Mouse (Mus musculus) heart, embryonic 15.5 days (tissue): ENCODE results near the gene Ltbp2. TPM values are rescaled to one million over a fixed set of nuclear protein-coding genes. Genes with fewer than 3 reads are reported as not detected.

Experiments
- ATAC-seq: fragments of 200-750 bp; cut with Nextera tagmentation; replicated peaks from 2 replicates; pipeline ENCODE4 v1.8.0; 2017; ENCODE audit warnings: low read depth, moderate TSS enrichment; ENCODE audit not compliant: insufficient number of reproducible peaks, insufficient read depth, low FRiP score
- H3K27ac ChIP-seq: fragments of 300-500 bp; sonication (generic); 2 replicates; pipeline ENCODE4 v1.5.1; 2015; ENCODE audit warnings: mild to moderate bottlenecking, inconsistent platforms
- H3K27me3 ChIP-seq: fragments of 300-500 bp; sonication (generic); 2 replicates; pipeline ENCODE4 v1.6.1; 2015; ENCODE audit warnings: inconsistent platforms
- H3K36me3 ChIP-seq: fragments of 300-500 bp; sonication (generic); 2 replicates; pipeline ENCODE4 v1.6.1; 2015; ENCODE audit warnings: mild to moderate bottlenecking, inconsistent platforms
- H3K4me1 ChIP-seq: fragments of 300-500 bp; sonication (generic); replicated peaks from 2 replicates; pipeline ENCODE4 v1.6.1; 2015; ENCODE audit warnings: inconsistent platforms
- H3K4me2 ChIP-seq: fragments of 300-500 bp; sonication (generic); 2 replicates; pipeline ENCODE4 v1.6.1; 2015; ENCODE audit warnings: inconsistent platforms, mild to moderate bottlenecking, moderate library complexity
- H3K4me3 ChIP-seq: fragments of 300-500 bp; sonication (generic); 2 replicates; pipeline ENCODE4 v1.5.1; 2015; ENCODE audit warnings: mild to moderate bottlenecking, inconsistent platforms
- H3K9ac ChIP-seq: fragments of 300-500 bp; sonication (generic); 2 replicates; pipeline ENCODE4 v1.6.1; 2015; ENCODE audit warnings: mild to moderate bottlenecking, inconsistent platforms
- H3K9me3 ChIP-seq: fragments of 300-500 bp; sonication (generic); replicated peaks from 2 replicates; pipeline ENCODE4 v1.6.1; 2016; ENCODE audit warnings: inconsistent platforms
- WGBS: fragments of 180-500 bp; shearing (Covaris S2); methylation state at CpG from one replicate; pipeline ENCODE4 v1.1.7; 2015; ENCODE audit warnings: mixed read lengths; 5-methylcytosine and 5-hydroxymethylcytosine counted together
- polyA plus RNA-seq: library from polyadenylated mRNA; unstranded; fragments of >200 nt; fragmentation: Nextera tagmentation; extraction: Ambion mirVana; gene quantifications from 2 replicates; pipeline ENCODE4 v1.2.1, GENCODE M21; 2015

Gene Ltbp2
- polyA plus RNA-seq, 1 experiment from 2014 or later = 5.3 TPM

DNA sequence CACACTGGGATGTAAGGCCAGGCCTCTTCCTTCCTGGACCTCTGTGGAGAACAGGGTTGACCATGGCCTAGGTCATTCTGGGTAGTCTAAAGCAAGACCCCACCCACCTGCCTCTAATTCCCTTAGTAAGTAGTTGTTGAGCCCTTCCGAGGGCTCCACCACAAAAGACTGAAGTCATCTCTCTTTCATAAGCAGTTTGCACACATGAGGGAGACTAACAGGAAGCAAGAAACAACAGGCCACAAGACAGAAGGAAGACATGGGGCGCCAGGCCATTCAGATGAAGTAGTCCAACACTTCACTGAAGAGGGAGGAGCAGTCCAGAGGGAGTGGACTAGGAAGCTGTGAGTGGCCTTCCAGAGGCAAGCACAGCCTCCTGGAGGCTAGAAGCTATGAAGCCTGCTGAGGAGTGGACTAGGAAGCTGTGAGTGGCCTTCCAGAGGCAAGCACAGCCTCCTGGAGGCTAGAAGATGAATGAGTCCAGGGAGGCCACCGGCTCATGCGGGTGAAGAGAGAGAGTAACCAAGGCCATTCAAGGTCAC lies 21.2 kb downstream of the Ltbp2 start:
- no peak overlapping the region for H3K9ac ChIP-seq
- H3K4me1 ChIP-seq = peaks cover 11% of the 10 kb centered on the region
- WGBS = 78% methylated on average over 4 of the region's 4 CpGs
- H3K27me3 ChIP-seq = peaks cover 26% of the 10 kb centered on the region
- no peak overlapping the region for H3K4me3 ChIP-seq
- no peak overlapping the region for H3K27ac ChIP-seq
- H3K4me2 ChIP-seq = no peak overlapping the region
- no peaks in the 10 kb centered on the region for H3K9me3 ChIP-seq
- H3K36me3 ChIP-seq = no peaks in the 10 kb centered on the region
- ATAC-seq = no peak

DNA sequence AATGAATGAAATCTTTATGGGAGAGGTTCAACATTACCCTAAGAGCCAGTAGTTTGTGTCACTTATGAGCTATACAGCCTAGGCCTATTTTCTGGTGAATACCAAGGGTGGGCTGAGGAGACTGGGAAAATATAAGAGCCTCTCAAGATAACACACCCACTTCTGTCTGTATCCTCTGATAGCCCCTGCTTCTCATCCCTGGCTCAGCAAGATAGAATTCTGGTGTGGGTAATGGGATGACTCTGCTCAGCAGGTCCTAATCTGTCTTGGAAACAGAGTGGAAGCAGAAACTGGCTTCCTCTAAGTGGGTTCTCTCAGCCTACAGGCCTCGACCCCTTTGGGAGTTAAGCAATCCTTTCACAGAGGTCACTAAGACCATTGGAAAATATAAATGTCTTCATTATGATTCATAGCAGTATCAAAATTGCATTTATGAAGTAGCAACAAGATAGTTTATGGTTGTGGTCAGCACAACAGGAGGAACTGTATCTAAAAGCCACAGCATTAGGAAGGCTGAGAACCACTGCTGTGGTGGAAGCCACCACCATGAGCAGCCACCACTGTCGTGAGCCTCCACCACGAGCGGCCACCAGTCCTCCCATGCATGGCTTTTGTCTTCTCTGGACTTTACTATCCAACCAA lies 21.8 kb downstream of the Ltbp2 start:
- Histone ChIP-seq H3K4me2 (no peak overlapping the region), H3K9ac (no peak overlapping the region), H3K36me3 (no peaks in the 10 kb centered on the region), H3K4me1 (peaks cover 11% of the 10 kb centered on the region), H3K4me3 (no peak overlapping the region), H3K9me3 (no peaks in the 10 kb centered on the region), H3K27me3 (peaks cover 32% of the 10 kb centered on the region), H3K27ac (no peak overlapping the region)
- no peak for ATAC-seq
- WGBS = 80% methylated on average over 4 of the region's 4 CpGs

DNA sequence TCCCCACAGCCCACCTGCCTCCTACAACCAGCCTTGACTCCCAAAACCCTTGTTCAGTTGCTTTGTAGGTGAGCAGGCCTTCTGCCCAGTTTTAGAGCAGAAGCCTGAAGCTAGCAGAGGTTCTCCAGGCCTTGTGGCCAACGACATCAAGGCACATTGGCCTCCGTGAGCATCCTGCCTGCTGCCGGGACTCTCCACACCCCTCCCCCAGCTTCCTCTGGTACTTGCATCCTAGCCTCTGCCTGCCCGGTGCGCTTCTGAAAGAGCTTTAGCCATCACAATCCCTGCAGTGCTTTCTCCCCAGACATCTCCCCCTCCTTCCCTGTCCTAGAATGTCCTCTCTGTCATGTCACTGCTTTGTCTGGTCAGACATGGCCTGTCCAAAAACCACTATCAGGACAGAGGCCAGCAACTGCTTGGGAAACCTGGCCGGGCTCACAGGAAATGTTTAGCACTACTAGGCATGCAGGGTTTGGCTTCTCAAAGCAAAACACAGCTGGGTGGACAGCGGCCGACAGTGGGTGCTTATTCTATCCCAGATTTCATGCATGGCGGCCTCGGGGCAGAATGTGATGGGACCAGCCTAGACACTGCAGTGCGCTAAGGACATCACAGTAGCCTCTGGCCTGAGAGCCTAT lies 24.8 kb downstream of the Ltbp2 start:
- Histone ChIP-seq H3K9ac (no peak overlapping the region), H3K4me3 (no peak overlapping the region), H3K27ac (no peak overlapping the region), H3K27me3 (peaks cover 53% of the 10 kb centered on the region), H3K4me1 (peaks cover 11% of the 10 kb centered on the region), H3K36me3 (no peaks in the 10 kb centered on the region), H3K4me2 (no peak overlapping the region), H3K9me3 (no peaks in the 10 kb centered on the region)
- ATAC-seq = no peak
- WGBS = 46% methylated on average over 11 of the region's 11 CpGs

DNA sequence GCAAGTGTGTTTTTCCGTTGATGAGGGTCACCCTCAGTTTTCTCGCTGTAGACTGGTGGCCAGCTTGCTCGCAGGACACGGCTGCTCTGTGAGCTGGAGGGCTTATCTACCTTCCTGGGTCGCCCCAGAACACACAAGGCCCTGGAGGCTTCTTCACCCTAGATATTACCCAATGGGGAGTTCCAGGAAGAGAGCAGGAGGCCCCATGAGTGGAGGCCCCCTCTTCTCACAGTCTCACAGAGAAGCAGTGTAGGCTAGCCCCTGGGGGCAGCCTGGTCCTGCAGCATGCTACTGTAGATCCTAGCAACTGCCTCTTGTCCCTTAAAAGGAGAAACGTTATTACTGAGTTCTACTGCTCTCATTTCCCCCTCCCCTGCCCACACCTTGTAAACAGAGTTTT lies 28.4 kb downstream of the Ltbp2 start:
- no peaks in the 10 kb centered on the region for H3K36me3 ChIP-seq
- no peaks in the 10 kb centered on the region for H3K9me3 ChIP-seq
- H3K27me3 ChIP-seq = peaks cover 66% of the 10 kb centered on the region
- WGBS = 50% methylated on average over 6 of the region's 6 CpGs
- no peak overlapping the region for H3K9ac ChIP-seq
- H3K27ac ChIP-seq = no peak overlapping the region
- peaks cover 8% of the 10 kb centered on the region for H3K4me1 ChIP-seq
- ATAC-seq = no peak
- H3K4me3 ChIP-seq = no peak overlapping the region
- no peak overlapping the region for H3K4me2 ChIP-seq

DNA sequence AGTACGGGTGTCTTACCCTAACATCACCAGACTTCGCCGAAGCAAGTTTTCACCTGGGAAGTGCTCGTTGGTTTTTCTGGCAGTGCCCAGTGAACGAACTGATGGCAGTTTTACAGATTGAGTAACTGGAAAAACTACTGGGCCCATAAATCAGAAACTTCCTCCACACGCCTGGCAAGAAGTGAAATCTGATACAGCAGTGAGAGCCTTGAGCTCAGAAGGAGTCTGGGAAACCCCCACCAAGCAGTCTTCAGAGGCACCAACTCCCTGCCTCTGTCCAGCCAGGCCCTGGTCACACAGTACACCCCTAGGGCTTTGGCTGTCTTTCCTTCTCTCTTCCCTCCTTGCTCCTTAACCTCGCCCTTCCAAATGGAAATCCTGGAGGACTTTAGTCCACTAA lies 28.9 kb downstream of the Ltbp2 start:
- Histone ChIP-seq H3K27ac (no peak overlapping the region), H3K27me3 (peaks cover 68% of the 10 kb centered on the region), H3K4me3 (no peak overlapping the region), H3K4me1 (peaks cover 8% of the 10 kb centered on the region), H3K4me2 (no peak overlapping the region), H3K9ac (no peak overlapping the region), H3K36me3 (no peaks in the 10 kb centered on the region), H3K9me3 (no peaks in the 10 kb centered on the region)
- WGBS = 49% methylated on average over 7 of the region's 7 CpGs
- no peak for ATAC-seq

DNA sequence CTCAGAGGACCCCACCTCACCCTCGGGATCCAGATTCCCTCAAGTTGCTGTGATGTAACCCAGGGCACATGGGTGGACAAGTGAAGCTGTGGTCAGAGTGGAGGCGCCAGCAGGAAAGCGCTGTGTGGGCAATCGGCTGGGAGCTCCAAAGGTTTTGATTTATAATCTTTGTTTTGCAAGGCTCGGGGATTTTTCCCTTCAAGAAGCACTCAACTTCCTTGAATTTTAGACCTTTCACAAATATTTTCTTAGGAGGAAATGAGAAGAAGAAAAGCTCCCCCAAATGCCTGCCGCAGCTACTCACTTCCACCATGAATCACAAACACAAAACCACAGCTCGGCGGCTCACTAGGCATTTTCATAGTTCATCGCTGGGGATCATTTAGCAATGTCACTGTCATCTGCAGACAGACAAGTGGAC lies 29.7 kb downstream of the Ltbp2 start:
- ATAC-seq = no peak
- H3K9me3 ChIP-seq = no peaks in the 10 kb centered on the region
- H3K9ac ChIP-seq = no peak overlapping the region
- WGBS = 56% methylated on average over 9 of the region's 9 CpGs
- no peak overlapping the region for H3K27ac ChIP-seq
- H3K27me3 ChIP-seq = peaks cover 60% of the 10 kb centered on the region
- no peak overlapping the region for H3K4me2 ChIP-seq
- H3K36me3 ChIP-seq = no peaks in the 10 kb centered on the region
- H3K4me3 ChIP-seq = no peak overlapping the region
- H3K4me1 ChIP-seq = peaks cover 5% of the 10 kb centered on the region

DNA sequence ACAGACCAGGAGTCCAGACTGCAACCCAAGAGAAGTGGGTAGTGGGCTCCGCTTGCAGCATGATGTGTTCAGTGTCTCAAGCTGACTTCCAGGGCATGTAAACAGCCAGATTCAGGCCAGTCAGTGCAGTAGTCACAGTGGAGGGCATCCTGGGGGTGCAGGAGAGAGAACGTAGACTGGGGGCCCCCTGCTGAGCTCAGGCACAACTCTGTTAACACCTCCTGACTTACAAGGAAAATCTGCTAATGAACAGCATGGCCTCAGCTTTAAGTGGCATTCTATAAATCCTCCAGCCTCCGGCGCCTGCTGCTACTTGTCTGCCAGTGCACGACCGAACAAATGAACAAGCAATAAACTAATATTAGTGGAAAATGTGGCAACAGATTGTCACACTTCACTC lies 33.6 kb downstream of the Ltbp2 start:
- Histone ChIP-seq H3K4me2 (no peak overlapping the region), H3K9ac (no peak overlapping the region), H3K27me3 (peaks cover 25% of the 10 kb centered on the region), H3K9me3 (no peaks in the 10 kb centered on the region), H3K4me1 (no peaks in the 10 kb centered on the region), H3K36me3 (no peaks in the 10 kb centered on the region), H3K4me3 (no peak overlapping the region), H3K27ac (no peak overlapping the region)
- WGBS = 65% methylated on average over 6 of the region's 6 CpGs
- no peak for ATAC-seq

DNA sequence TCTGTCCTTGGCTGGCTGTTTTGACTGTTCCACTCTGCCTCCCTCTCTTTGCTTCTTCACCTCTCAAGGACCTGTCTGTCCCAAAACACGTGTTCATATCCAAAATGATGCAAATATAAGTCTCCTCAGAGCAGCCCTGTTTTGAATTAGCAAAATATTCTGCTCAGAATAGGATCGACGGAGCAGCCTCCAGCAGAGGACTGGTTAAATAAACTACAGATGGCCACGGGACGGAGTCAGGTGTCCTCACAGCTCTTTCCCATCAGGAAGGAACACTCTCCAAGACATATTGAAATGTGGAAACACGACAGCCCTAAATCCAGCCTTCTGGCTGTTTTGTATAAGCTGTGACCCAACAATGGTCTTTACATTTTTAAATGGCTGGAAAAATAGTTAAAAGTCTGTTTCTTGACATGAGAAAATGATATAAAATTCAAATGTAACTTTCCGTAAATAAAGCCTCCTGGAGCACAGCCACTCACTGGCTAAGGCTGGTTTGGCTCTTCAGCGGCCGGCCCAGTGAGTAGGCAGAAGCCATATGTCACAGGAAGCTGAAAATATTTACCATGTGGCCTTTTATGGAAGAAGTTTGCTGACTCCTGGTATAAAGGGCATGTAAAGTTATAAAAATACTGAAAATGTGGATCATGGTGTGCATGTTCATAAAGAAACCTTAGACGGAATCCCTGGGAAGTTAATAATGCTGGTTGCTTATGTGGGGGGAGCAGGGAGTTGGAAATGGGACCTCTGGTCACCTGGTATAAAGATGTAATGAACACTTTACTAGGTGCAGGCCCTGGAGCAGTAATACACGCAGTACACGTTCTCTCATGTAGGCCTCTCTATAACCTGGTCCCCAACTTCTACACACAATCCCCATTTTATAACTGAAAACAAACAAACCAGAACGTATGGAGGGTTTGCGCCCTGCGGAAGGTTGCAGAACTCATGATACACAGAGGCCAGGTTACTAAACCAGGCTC lies 34.9 kb downstream of the Ltbp2 start:
- WGBS = 79% methylated on average over 15 of the region's 15 CpGs
- Histone ChIP-seq H3K9me3 (no peaks in the 10 kb centered on the region), H3K27me3 (peaks cover 18% of the 10 kb centered on the region; the same call in 1 of the 2 replicates), H3K36me3 (no peaks in the 10 kb centered on the region), H3K27ac (no peak overlapping the region), H3K4me2 (no peak overlapping the region), H3K9ac (no peak overlapping the region), H3K4me3 (no peak overlapping the region), H3K4me1 (no peaks in the 10 kb centered on the region)
- ATAC-seq = no peak

DNA sequence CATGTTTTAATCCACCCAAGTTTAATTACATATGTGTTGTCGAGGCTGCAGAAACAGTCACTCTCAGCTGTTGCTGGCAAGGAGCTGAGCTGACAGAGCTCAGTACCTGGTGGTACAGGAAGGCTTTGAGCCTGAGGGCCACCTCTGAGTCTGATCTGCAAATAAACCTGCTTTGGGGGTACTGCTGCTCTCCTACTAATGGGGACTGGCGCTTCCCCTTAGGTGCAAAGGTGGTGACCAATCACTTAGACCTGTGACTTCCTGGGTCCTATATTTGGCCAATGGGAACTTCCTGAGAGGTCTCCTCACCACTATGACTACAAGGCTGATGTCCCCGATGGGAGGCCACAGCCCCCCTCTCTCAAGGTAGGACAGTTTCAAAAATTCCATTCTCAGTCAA lies 35.6 kb downstream of the Ltbp2 start:
- H3K4me3 ChIP-seq = no peak overlapping the region
- 71% methylated on average over 3 of the region's 3 CpGs for WGBS
- H3K9me3 ChIP-seq = no peaks in the 10 kb centered on the region
- no peaks in the 10 kb centered on the region for H3K4me1 ChIP-seq
- H3K36me3 ChIP-seq = no peaks in the 10 kb centered on the region
- H3K27ac ChIP-seq = no peak overlapping the region
- no peak overlapping the region for H3K4me2 ChIP-seq
- ATAC-seq = no peak
- peaks cover 14% of the 10 kb centered on the region; the same call in 1 of the 2 replicates for H3K27me3 ChIP-seq
- H3K9ac ChIP-seq = no peak overlapping the region

DNA sequence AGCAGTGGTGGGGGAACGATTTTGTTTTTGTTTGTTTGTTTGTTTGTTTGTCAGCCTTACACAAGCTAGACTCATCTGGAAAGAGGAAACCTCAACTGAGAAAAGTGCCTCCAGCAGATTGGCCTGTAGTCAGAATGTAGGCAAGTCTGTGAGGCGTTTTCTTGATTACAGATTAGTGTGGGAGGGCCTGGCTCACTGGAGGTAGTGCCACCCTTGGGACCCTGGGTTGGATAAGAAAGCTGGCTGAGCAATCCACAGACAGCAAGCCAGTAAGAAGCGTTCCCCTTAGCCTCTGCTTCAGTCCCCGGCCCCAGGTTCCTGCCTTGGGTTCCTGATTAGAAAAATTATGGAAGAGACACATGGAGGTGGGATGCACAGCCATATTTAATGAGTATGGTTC lies 36.4 kb downstream of the Ltbp2 start:
- Histone ChIP-seq H3K4me3 (no peak overlapping the region), H3K9ac (no peak overlapping the region), H3K9me3 (no peaks in the 10 kb centered on the region), H3K4me1 (no peaks in the 10 kb centered on the region), H3K36me3 (no peaks in the 10 kb centered on the region), H3K27ac (no peak overlapping the region), H3K4me2 (no peak overlapping the region), H3K27me3 (peaks cover 14% of the 10 kb centered on the region; the same call in 1 of the 2 replicates)
- 61% methylated on average over 4 of the region's 4 CpGs for WGBS
- ATAC-seq = no peak

DNA sequence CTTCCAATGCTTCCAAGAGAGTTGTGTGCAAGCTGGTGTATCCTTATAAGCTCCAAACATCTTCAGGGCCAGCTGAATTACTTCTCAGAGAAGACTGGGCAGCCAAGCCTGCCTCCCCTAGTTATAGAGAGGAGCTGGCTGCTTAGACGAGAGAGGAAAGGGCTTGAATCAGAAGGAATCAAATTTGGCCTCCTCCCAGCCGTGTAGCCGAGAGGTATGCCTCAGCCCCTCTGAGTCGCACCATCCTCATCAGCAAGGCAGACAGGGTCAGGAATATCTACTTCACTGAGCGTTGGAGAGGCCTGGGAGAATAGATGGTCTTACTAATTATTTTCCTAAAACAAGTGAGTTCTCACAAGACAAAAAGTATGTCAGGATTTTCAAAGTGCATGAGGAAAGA lies 40.7 kb downstream of the Ltbp2 start:
- 63% methylated on average over 5 of the region's 5 CpGs for WGBS
- no peak for ATAC-seq
- Histone ChIP-seq H3K9me3 (no peaks in the 10 kb centered on the region), H3K4me3 (no peak overlapping the region), H3K27me3 (peaks cover 13% of the 10 kb centered on the region), H3K4me1 (peaks cover 4% of the 10 kb centered on the region; the same call in 1 of the 2 replicates), H3K4me2 (no peak overlapping the region), H3K27ac (no peak overlapping the region), H3K9ac (no peak overlapping the region), H3K36me3 (no peaks in the 10 kb centered on the region)
